Mouse (Mus musculus) R1 (cell line): ENCODE measurements around the gene Tes.

ENCODE experiments used
- DNase-seq: peaks from one replicate; pipeline ENCODE4 v3.0.0-alpha.2; 2018; ENCODE audit warnings: low read depth, low spot score

Gene Tes

GRCm38 (mm10) chr6:17152551-17152950 is 87.6 kb downstream of the Tes start:
- no peak for DNase-seq
